Mouse (Mus musculus) gastrocnemius, postnatal 10 days (tissue): ENCODE results near the gene Dhrs3. TPM values are rescaled to one million over a fixed set of nuclear protein-coding genes. Genes with fewer than 3 reads are reported as not detected.

Experiments
- DNase-seq: peaks from one replicate; pipeline ENCODE4 v3.0.0; 2021; ENCODE audit warnings: mixed read lengths
- total RNA-seq, 2 experiments: library from RNA; stranded (reverse); gene quantifications; 2 replicates each; pipeline ENCODE4 v1.2.3; 2021

Gene Dhrs3
- total RNA-seq, 2 experiments from 2014 or later = 39.3 to 39.8 TPM

DNA sequence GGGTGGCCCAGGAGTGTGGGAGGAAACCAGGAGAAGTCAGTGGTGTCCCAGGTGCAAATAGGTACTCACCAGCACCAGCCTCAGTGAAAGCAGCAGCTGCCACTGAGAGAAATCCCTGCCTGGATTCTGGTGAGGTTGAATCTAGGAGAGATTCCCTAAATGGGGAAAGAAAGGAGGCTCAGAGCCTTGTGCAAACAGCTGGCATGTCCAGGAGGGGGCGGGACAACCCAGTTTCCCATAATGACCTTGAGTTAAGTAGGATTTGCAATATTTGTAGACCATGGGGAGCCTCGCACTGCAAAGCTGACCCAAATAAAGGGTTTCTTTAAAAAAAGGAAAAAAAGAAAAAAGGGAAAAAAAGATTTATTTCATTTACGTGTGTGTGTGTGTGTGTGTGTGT lies 3.7 kb downstream of the Dhrs3 start:
- DNase-seq = peak; percentile 48

DNA sequence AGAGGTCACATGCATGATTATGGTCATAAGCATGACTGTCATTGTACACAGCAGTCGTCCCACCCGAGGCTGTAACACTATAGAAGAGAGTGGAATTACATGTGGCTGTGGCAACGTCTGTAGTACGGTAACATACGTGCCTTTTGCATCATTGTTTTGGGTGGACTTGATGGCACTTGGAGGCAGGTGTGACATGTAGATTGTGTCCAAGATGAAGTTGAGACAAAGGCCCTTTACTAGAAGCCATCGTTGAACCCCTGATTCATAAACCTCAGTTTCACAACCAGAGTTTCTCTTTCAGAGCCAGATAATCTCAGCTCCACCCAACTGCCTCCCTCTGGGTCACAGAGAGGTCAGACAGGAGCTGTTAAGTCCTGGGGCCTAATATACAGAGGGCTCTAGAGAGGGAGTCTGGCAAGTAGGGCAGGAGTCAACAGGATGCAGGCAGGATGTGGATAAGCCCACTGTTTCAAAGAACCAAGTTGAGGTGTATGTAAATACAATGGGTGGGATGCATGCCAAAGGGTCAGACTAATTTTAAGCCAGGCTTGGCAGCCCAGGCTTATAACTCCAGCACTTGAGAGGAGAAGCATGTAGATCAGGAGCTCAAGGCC lies 5.5 kb downstream of the Dhrs3 start:
- DNase-seq = no peak

GRCm38 (mm10) chr4:144898737-144899136 lies 6.1 kb downstream of the Dhrs3 start:
- no peak for DNase-seq

DNA sequence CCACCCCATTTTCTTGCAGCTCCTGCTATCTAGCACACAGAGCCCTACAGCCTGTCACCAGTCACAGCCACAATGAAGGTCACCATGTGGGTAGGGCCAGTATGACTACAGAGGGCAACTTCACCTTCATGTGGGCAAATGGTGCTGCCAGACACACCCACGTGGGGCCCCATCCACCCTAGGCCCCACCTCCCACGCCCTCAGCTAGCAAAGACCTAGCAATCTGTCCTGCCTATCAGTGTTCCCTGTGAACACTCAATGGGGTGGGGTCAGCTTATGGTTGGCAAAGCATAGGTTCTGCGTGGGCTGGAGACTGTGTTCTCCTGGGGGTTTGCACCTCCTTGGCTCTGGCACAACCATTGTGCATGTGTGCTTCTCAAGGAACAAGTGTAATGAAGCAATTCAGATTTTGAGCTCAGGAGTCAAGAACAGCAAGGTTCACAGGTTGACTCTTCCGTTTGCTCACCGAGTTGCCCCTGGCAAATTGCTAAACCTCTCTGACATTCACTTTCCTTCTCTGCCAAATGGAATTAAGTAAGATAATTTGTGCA lies 9.0 kb downstream of the Dhrs3 start:
- DNase-seq = no peak

DNA sequence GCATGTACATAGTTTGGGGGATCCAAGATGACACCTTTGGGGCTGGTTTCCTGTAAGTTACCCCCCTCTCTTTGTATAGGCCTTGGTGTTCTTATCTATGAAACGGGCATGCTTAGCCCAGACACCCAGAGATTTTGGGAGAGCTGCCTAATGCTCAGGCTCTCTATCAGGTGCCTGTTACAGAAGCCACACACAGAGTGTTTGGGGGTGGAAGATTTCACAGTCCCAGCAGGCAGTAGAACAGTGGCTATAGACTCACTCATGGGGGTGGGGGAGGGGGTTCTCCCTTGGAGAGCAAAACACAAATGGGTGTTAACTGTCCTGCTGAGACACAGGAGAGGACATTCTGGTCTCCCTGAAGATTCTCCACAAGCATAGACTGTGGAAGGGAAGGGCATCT lies 10.5 kb downstream of the Dhrs3 start:
- no peak for DNase-seq

GRCm38 (mm10) chr4:144903932-144904331 lies 11.3 kb downstream of the Dhrs3 start:
- DNase-seq = no peak

GRCm38 (mm10) chr4:144905128-144905527 lies 12.5 kb downstream of the Dhrs3 start:
- no peak for DNase-seq

DNA sequence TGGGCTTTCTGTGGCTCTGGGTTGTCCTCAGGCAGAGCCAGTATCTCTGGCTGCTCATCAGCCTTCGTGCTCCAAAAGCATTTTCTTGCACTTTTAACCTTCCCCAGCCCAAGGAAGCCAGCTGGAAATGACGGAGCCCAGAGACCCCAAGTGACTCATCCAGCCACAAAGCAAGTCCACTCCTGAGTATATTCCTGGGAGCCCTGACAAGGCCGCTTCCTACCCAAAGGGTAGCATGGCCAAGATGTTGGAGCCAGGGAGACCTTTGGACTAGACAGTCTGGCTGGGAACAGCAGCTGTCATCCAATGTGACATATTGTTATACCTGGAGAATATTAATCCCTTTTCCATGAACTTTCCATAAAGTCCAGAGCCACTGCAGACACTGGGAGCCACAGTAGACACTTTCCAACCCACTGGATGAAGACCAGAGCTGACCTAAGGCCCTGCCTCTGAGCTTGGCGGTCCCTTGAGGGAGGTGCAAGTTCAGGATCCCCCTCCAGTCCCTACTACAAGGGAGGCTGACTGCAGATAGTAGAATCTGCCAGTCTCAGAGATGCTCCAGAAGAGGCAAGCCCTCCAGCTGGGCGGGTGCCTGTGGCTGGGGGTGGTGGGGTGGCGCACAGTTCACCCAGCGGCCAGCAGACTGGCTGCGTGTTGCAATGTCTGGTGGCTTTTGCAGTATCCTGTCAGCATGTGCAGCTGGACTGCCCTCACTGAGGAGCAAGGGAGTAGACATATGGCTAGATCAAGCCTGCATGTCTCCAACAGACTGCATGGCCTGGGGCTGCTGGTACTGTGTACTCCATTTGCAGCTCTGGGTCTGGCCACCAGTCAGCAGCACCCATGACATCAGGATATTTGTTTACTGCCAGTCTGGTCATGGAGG lies 13.6 kb downstream of the Dhrs3 start:
- DNase-seq = peak; percentile 53

DNA sequence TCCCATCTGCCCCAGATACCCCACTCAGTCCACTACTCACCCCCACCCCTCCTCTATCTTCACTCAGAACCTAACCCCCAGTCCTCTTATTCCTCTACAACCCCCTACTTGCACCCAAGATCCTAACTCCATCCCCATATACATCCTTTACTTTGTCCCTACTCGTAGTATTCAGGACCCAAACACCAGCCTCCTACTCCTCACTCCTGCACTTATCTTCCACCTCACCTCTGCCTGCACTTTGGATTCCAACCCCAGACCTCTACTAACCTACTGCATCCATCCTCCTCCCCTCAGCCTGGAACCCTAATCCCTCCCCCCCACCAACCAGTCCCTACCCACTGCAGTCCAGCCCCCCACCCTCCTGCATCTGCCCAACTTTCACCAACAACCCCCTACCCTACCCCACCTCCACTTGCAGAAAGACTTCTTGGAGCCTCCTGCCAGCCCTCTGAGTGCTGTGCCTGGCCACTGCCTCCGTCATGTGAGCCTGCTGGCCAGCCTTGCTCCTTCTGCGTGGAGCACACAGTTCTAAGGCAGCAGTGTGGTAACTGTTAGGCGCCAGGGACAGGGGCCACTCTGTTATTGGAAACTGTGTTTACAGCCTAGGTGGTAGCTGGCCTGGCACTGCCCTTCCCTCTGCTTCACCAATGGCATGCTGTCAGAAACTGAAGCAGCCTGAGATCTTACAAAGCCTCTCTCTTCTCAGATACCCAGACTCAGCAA lies 14.5 kb downstream of the Dhrs3 start:
- DNase-seq = no peak

GRCm38 (mm10) chr4:144908825-144909224 lies 16.2 kb downstream of the Dhrs3 start:
- DNase-seq = no peak

DNA sequence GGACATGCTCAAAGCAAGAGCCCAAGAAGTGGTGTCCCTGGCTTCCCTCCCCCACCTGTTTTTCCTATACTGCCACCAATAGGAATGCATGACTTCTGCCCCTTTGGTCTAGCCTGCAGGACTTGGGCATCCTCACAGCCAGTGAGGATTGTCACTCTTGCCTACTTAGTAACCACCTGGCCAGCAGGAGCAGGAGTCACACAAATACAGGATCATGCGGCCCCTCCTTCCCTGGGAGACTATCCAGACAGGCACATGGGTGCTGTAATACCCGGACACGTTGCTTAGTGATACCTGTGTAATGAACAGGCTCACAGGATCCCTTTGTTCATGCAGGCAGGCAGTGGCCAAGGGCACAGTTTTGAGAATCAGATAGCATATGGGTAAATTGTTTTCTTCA lies 17.7 kb downstream of the Dhrs3 start:
- DNase-seq = no peak

DNA sequence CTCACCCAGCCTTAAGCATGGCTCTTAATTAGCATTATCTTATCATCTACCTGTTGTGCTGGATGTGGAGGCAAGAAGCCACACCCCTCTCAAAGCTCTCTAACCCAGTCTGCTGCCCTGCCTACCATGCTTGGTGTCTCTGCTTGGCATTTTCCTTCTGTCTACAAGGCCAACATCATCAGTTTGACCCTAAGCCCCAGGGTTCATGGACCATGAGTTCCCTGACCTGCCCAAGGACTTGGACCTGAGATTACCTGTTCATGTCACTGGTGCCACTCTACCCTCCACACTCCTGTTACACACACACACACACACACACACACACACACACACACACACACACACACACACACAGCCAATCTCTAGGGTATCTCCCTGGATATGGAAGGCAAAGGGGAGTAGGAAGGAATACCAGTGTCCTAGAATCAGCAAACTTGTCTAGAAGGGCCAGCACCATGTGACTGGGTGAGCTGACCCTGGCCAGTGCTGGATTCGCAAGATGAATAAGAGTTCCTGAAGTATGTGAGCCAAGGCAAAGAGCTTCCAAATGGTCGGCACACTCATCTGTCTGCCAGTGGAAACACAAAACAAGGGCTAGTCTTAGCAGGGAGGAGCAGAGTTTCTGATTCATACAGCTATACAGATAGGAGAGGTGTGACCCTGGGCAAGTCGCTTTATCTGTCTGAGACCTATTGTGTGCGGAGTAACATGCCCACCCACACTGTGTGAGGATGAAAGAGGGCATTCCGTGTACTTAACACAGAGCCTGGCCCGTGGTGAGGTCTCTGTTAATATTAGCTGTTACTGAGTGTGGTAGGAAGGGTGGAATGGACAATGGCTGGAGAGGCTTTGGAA lies 20.9 kb downstream of the Dhrs3 start:
- no peak for DNase-seq

- no peak for DNase-seq
Measured at GRCm38 (mm10) chr4:144916520-144916919, 23.9 kb downstream of the Dhrs3 start.

DNA sequence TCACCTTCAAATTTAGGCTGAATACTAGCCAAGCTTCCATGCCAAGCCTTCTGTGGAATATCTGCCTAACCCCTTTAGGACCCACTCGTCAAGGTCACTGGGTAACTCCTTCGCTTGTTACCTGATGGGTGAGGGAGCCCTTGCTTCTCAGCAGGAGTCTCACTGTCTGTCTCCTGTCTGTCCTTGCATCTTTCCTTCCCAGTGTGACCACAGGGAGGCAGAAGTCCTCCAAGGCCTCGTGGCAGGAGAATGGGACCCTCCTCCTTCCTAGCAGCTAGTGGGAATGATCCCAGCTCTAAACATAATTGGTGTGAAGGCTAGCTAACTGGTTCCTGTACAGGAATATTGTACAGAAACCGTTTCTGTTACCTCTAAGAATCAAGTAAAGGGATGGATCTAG lies 24.5 kb downstream of the Dhrs3 start:
- no peak for DNase-seq

DNA sequence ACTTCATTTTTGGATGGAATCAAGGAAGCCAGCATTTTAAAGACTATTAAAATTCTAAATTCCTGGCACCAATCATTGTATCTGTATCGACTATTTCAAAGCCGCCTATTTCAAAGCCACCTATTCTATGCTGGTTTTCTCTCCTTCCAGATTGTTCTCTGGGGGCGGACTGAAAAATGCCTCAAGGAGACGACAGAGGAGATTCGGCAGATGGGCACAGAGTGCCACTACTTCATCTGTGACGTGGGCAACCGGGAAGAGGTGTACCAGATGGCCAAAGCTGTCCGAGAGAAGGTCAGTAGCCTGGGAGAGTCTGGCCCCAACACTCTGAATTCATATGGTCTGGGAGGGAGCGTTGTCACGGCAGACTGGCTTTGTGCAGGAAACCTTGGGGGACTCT lies 25.9 kb downstream of the Dhrs3 start:
- no peak for DNase-seq

GRCm38 (mm10) chr4:144928693-144929436 lies 36.2 kb downstream of the Dhrs3 start:
- no peak for DNase-seq

- peak; percentile 73 for DNase-seq
Measured at GRCm38 (mm10) chr4:144929811-144930221, 37.2 kb downstream of the Dhrs3 start.

GRCm38 (mm10) chr4:144930366-144930765 lies 37.7 kb downstream of the Dhrs3 start:
- peak; percentile 76 for DNase-seq

DNA sequence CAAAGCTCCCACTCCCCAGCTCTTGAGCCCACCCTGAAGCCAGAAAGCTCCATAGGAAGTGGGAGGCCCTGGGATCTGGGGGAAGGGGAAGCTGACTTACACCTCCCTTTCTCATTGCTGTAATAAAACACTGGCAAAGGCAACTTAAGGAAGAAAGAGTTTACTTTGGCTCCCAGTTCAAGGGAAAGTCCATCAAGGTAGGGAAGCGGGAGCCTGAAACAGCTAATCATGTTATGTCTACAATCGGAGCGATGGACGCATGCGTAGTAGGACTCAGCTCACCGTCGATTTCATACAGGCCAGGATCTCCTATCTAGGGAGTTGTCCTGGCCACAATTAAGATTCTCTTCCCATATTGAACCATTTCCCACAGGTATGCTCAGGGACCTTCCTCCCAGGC lies 38.5 kb downstream of the Dhrs3 start:
- DNase-seq = no peak

- DNase-seq = peak; percentile 36
Measured at GRCm38 (mm10) chr4:144934501-144934900, 41.9 kb downstream of the Dhrs3 start.

GRCm38 (mm10) chr4:144936563-144937154 lies 44.0 kb downstream of the Dhrs3 start:
- DNase-seq = no peak
